Mouse (Mus musculus) embryonic facial prominence, embryonic 13.5 days (tissue): ENCODE measurements around the gene Susd5. TPM values are rescaled to one million over a fixed set of nuclear protein-coding genes. Genes with fewer than 3 reads are reported as not detected.
"Not testable (repeated sequence)": the region's sequence is repeated elsewhere in the genome, so short reads cannot be mapped to it uniquely, and the experiment has no call there.

Source experiments
- ATAC-seq: fragments of 200-750 bp; cut with Nextera tagmentation; 2 replicates; pipeline ENCODE4 v1.8.0; 2017; ENCODE audit warnings: low read depth; ENCODE audit not compliant: insufficient number of reproducible peaks, insufficient read depth, low FRiP score, low TSS enrichment
- H3K27ac ChIP-seq: fragments of 300-500 bp; sonication (generic); 2 replicates; pipeline ENCODE4 v1.5.1; 2015; ENCODE audit warnings: moderate library complexity, mild to moderate bottlenecking, inconsistent platforms
- H3K27me3 ChIP-seq: fragments of 300-500 bp; sonication (generic); 2 replicates; pipeline ENCODE4 v1.6.1; 2015; ENCODE audit warnings: mild to moderate bottlenecking, inconsistent platforms
- H3K36me3 ChIP-seq: fragments of 300-500 bp; sonication (generic); 2 replicates; pipeline ENCODE4 v1.6.1; 2015; ENCODE audit warnings: mild to moderate bottlenecking, inconsistent platforms
- H3K4me1 ChIP-seq: fragments of 300-500 bp; sonication (generic); 2 replicates; pipeline ENCODE4 v1.6.1; 2015; ENCODE audit warnings: inconsistent platforms
- H3K4me2 ChIP-seq: fragments of 300-500 bp; sonication (generic); 2 replicates; pipeline ENCODE4 v1.6.1; 2015; ENCODE audit warnings: moderate library complexity, mild to moderate bottlenecking, inconsistent platforms
- H3K4me3 ChIP-seq: fragments of 300-500 bp; sonication (generic); 2 replicates; pipeline ENCODE4 v1.5.1; 2015; ENCODE audit warnings: mild to moderate bottlenecking, inconsistent platforms
- H3K9ac ChIP-seq: fragments of 300-500 bp; sonication (generic); 2 replicates; pipeline ENCODE4 v1.6.1; 2015; ENCODE audit warnings: mild to moderate bottlenecking, inconsistent platforms
- H3K9me3 ChIP-seq: fragments of 300-500 bp; sonication (generic); 2 replicates; pipeline ENCODE4 v1.6.1; 2016; ENCODE audit warnings: inconsistent platforms
- WGBS: fragments of 180-500 bp; shearing (Covaris S2); methylation state at CpG from one replicate; pipeline ENCODE4 v1.1.7; 2015; ENCODE audit warnings: mixed read lengths; 5-methylcytosine and 5-hydroxymethylcytosine counted together
- polyA plus RNA-seq: library from polyadenylated mRNA; unstranded; fragments of >200 nt; fragmentation: Nextera tagmentation; extraction: Ambion mirVana; gene quantifications from 2 replicates; pipeline ENCODE4 v1.2.1, GENCODE M21; 2015

Susd5 gene
- polyA plus RNA-seq, 1 experiment from 2014 or later = 19.7 TPM

DNA sequence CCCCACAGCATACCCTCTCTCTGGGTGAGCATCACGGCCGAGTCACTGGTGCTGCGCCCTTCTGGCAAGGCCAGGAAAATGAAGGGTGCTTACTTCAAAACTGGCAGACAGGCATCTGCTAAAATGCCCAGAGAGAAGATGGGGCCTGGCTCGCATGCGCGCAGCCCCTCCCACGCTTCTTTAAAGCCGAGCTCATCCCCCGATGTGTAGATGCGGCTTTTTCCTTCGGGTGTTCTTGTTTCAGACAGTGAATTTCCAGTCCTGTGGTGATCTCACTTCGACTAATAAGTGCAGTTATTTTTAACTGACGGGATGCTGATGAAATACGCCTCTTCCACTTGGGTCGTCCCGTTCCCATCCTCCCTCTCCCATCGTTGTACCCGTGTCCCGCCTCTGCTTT, 16.7 kb downstream of the Susd5 start:
- WGBS = 83% methylated on average over 19 of the region's 19 CpGs

GRCm38 (mm10) chr9:114086422-114086821, 29.5 kb downstream of the Susd5 start:
- WGBS = 77% methylated on average over 3 of the region's 3 CpGs
- Histone ChIP-seq H3K4me3 (no peak overlapping the region), H3K4me1 (no peaks in the 10 kb centered on the region), H3K27ac (no peak overlapping the region), H3K9me3 (no peaks in the 10 kb centered on the region), H3K9ac (no peak overlapping the region), H3K27me3 (no peaks in the 10 kb centered on the region), H3K36me3 (no peaks in the 10 kb centered on the region), H3K4me2 (no peak overlapping the region)
- no peak for ATAC-seq

More for the DNA sequence above, 16.7 kb downstream of the Susd5 start:
- Histone ChIP-seq H3K4me1 (peaks cover 5% of the 10 kb centered on the region; the same call in 1 of the 2 replicates), H3K9ac (no peak overlapping the region), H3K9me3 (no peaks in the 10 kb centered on the region), H3K4me2 (no peak overlapping the region), H3K27me3 (peaks cover 7% of the 10 kb centered on the region; the same call in 1 of the 2 replicates), H3K36me3 (no peaks in the 10 kb centered on the region), H3K27ac (no peak overlapping the region), H3K4me3 (no peak overlapping the region)
- ATAC-seq = no peak

- ATAC-seq = no peak
- Histone ChIP-seq H3K36me3 (no peaks in the 10 kb centered on the region), H3K9me3 (no peaks in the 10 kb centered on the region), H3K9ac (no peak overlapping the region), H3K4me1 (no peaks in the 10 kb centered on the region), H3K27me3 (no peaks in the 10 kb centered on the region), H3K4me3 (no peak overlapping the region), H3K27ac (no peak overlapping the region), H3K4me2 (no peak overlapping the region)
- 76% methylated on average over 11 of the region's 11 CpGs for WGBS
These were observed 30.3 kb downstream of the Susd5 start for GRCm38 (mm10) chr9:114087106-114087815.

GRCm38 (mm10) chr9:114088885-114089284, 31.9 kb downstream of the Susd5 start:
- 89% methylated on average over 6 of the region's 6 CpGs for WGBS
- not testable (repeated sequence) for ATAC-seq, H3K4me2 ChIP-seq

DNA sequence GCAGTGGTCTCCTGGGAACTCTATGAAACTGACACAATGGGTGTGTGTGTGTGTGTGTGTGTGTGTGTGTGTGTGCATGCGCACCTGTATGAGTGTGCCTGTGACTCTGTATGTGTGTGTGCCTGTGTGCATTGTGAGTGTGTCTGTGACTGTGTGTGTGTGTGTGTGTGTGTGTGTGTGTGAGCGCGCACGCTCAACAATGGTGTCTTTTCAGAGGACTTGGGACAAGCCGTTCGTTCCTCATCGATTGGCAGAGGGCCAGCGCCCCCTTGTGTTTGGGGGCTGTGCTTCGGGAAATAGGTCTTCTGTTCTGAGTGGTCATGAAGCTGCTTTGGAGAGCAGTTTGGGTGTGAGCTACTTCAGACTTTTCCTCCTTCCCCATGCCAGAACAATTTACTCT, 35.2 kb downstream of the Susd5 start:
- not testable (repeated sequence) for H3K9me3 ChIP-seq
- WGBS = 21% methylated on average over 9 of the region's 9 CpGs
- ATAC-seq = 0 out of 2 replicates have a peak, but pooled peaks have one; percentile 53

More at GRCm38 (mm10) chr9:114088885-114089284, 31.9 kb downstream of the Susd5 start:
- H3K27me3 ChIP-seq, H3K4me3 ChIP-seq, H3K36me3 ChIP-seq, H3K9me3 ChIP-seq, H3K4me1 ChIP-seq, H3K9ac ChIP-seq, H3K27ac ChIP-seq: not testable (repeated sequence)

GRCm38 (mm10) chr9:114094854-114095253, 37.9 kb downstream of the Susd5 start:
- Histone ChIP-seq H3K4me3 (no peak overlapping the region), H3K4me1 (no peaks in the 10 kb centered on the region), H3K27me3 (no peaks in the 10 kb centered on the region), H3K4me2 (no peak overlapping the region), H3K27ac (no peak overlapping the region), H3K9me3 (no peaks in the 10 kb centered on the region), H3K9ac (no peak overlapping the region), H3K36me3 (no peaks in the 10 kb centered on the region; the same call in 1 of the 2 replicates)
- no peak for ATAC-seq
- 88% methylated on average over 2 of the region's 2 CpGs for WGBS

More for the DNA sequence above, 35.2 kb downstream of the Susd5 start:
- not testable (repeated sequence) for H3K27me3 ChIP-seq, H3K4me2 ChIP-seq, H3K4me3 ChIP-seq, H3K4me1 ChIP-seq, H3K9ac ChIP-seq, H3K27ac ChIP-seq, H3K36me3 ChIP-seq

DNA sequence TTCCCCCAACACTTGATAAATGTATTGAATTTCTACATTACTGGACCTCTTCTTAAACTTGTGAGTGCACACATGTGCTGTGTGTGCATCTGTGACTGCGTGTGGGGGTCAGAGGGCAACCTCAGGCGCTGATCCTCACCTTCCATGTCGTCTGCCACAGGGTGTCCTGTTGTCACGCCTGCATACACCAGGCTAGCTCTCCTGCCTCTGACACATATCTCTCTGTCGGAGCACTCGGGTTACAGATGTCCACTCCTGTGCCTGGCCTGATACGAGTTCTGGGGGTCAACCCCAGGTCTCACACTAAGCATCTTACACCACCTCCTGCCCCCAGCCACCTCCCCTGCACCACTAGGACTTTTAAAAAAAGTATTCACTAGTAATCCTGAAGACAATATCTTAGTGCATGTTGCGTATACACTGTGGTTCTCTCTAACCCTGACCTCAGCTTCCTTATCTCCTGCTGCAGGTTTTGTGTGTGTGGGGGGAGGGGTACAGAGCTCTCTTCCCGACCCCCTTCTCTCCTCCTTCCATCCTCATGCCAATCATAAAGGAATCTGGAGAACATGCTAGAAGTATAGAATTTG, 41.9 kb downstream of the Susd5 start:
- H3K4me3 ChIP-seq = no peak overlapping the region
- no peak for ATAC-seq
- no peaks in the 10 kb centered on the region for H3K9me3 ChIP-seq
- 71% methylated on average over 9 of the region's 9 CpGs for WGBS
- H3K36me3 ChIP-seq = no peaks in the 10 kb centered on the region; the same call in 1 of the 2 replicates
- H3K9ac ChIP-seq = no peak overlapping the region
- H3K4me2 ChIP-seq = no peak overlapping the region
- H3K4me1 ChIP-seq = no peaks in the 10 kb centered on the region
- H3K27ac ChIP-seq = no peak overlapping the region
- H3K27me3 ChIP-seq = no peaks in the 10 kb centered on the region

- Histone ChIP-seq H3K4me3 (no peak overlapping the region), H3K4me2 (no peak overlapping the region), H3K4me1 (0 out of 2 replicates have a peak, but pooled peaks cover 4% of the 10 kb centered on the region), H3K27ac (no peak overlapping the region), H3K36me3 (no peaks in the 10 kb centered on the region), H3K9ac (no peak overlapping the region), H3K27me3 (no peaks in the 10 kb centered on the region), H3K9me3 (no peaks in the 10 kb centered on the region)
- no peak for ATAC-seq
- 75% methylated on average over 2 of the region's 2 CpGs for WGBS
These were observed 53.3 kb downstream of the Susd5 start for GRCm38 (mm10) chr9:114110268-114110667.

DNA sequence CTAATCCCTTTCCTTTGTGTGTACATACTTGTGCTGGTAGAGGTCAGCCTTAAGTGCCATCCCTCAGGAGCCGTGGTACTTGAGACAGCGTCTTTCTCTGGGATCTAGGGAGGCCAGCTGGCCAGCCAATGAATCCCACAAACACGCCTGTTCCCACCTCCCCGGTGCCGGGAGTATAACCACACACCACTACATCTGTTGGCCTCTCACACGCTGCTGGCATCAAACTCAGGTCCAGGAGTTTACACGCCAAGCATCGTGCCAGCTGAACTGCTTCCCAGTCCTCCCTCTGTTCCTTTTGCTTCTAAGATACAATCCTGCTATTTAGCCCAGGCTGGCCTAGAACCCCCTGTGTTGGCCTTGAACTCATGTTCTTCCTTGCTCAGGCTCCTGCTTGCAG, 54.2 kb downstream of the Susd5 start:
- H3K27ac ChIP-seq = no peak overlapping the region
- no peak overlapping the region for H3K9ac ChIP-seq
- H3K4me2 ChIP-seq = no peak overlapping the region
- no peaks in the 10 kb centered on the region for H3K9me3 ChIP-seq
- 0 out of 2 replicates have a peak, but pooled peaks cover 4% of the 10 kb centered on the region for H3K4me1 ChIP-seq
- 89% methylated on average over 8 of the region's 8 CpGs for WGBS
- H3K27me3 ChIP-seq = no peaks in the 10 kb centered on the region
- H3K4me3 ChIP-seq = no peak overlapping the region
- H3K36me3 ChIP-seq = no peaks in the 10 kb centered on the region
- no peak for ATAC-seq

- peak; percentile 63; the same call in 1 of the 2 replicates for ATAC-seq
- 47% methylated on average over 6 of the region's 6 CpGs for WGBS
- 0 out of 2 replicates have a peak, but pooled peaks cover 4% of the 10 kb centered on the region for H3K4me1 ChIP-seq
- H3K4me2 ChIP-seq = no peak overlapping the region
- H3K4me3 ChIP-seq = no peak overlapping the region
- no peaks in the 10 kb centered on the region for H3K36me3 ChIP-seq
- H3K9me3 ChIP-seq = no peaks in the 10 kb centered on the region
- H3K27me3 ChIP-seq = no peaks in the 10 kb centered on the region
- H3K9ac ChIP-seq = no peak overlapping the region
- H3K27ac ChIP-seq = peak overlapping the region; percentile 39; the same call in 1 of the 2 replicates
These were observed 55.3 kb downstream of the Susd5 start for GRCm38 (mm10) chr9:114112226-114112625.

GRCm38 (mm10) chr9:114113911-114114623, 57.1 kb downstream of the Susd5 start:
- Histone ChIP-seq H3K4me2 (no peak overlapping the region), H3K4me1 (0 out of 2 replicates have a peak, but pooled peaks cover 4% of the 10 kb centered on the region), H3K9me3 (no peaks in the 10 kb centered on the region), H3K9ac (no peak overlapping the region), H3K27me3 (no peaks in the 10 kb centered on the region), H3K36me3 (no peaks in the 10 kb centered on the region), H3K4me3 (no peak overlapping the region), H3K27ac (no peak overlapping the region)
- WGBS = 75% methylated on average over 18 of the region's 18 CpGs
- no peak for ATAC-seq
